Mouse (Mus musculus): ENCODE measurements at regions not wholly inside any gene's neighbourhood (a gene's known extent, or its start where the extent isn't known, plus 50 kb on each side); places are given as distances from the start of the nearest gene placed in this dataset.

DNA sequence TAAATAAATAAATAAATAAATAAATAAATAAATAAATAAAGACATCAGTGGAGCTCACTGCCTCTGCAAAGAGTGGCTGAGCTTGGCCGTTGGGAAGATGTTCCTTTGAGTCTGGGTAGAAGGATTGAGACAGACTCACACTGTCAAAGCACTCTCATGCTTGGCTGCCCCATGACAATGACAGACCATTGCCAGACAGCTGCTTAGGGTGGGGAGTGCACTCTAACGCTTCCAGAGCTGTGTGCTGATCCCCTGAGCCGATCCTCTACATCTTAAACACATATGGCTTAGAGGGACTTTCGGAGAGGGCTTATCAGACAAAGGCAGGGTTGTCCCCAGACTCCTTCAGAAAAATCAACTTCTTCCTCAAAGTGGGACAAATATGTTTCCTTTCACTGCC, 100.0 kb upstream of the Oxgr1 start:
- TF ChIP-seq CTCF (IDR thresholded peaks at IDR 0.05; ENCODE audit: low read depth) = no peak
- TF ChIP-seq EP300 (IDR thresholded peaks at IDR 0.05; ENCODE audit: low read depth) = no peak
